Mouse (Mus musculus) C2C12 (cell line): ENCODE measurements at regions not wholly inside any gene's neighbourhood (a gene's known extent, or its start where the extent isn't known, plus 50 kb on each side); places are given as distances from the start of the nearest gene placed in this dataset.

Source experiments
- CTCF ChIP-seq: IDR thresholded peaks from one replicate; pipeline ENCODE4 v1.5.1; 2011; ENCODE audit not compliant: control insufficient read depth, insufficient read depth, insufficient read length
- MAX ChIP-seq: IDR thresholded peaks from one replicate; pipeline ENCODE4 v1.6.1; 2011; ENCODE audit warnings: mild to moderate bottlenecking, control low read depth
- MYOD1 ChIP-seq: IDR thresholded peaks from one replicate; pipeline ENCODE4 v1.6.1; 2011; ENCODE audit warnings: low read depth; ENCODE audit not compliant: control insufficient read depth, insufficient read length
- MYOG ChIP-seq: IDR thresholded peaks from one replicate; pipeline ENCODE4 v1.6.1; 2011; ENCODE audit not compliant: control insufficient read depth, insufficient read length; ENCODE audit errors: extremely low read depth
- USF1 ChIP-seq: IDR thresholded peaks from one replicate; pipeline ENCODE4 v1.6.1; 2011; ENCODE audit warnings: low read depth, mild to moderate bottlenecking, control low read depth, moderate library complexity

DNA sequence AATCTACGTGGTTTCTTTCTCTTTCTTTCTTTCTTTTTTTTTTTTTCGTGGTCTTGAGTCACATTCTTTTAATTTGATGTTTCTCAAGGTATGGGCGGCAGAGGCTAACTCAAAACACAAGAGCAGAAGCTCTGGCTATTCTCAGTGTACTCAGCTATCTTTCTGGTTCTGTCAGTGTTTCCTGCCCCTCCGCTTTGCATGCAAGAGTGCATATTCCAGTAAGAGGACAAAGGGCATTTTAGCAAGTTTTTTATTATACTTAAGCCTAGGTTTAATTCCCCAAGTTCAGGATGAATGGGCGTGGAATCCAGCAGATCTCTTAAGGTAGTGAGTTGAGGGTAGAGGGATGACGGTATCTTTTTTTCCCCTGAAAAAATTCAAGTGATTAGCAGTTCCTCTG lies 81.1 kb upstream of the Fam241a start:
- TF ChIP-seq CTCF = no peak
- no peak for TF ChIP-seq USF1
- TF ChIP-seq MYOG = no peak
- no peak for TF ChIP-seq MYOD1
- TF ChIP-seq MAX = no peak
